Mouse (Mus musculus) heart, adult 2 months (tissue): ENCODE measurements around the gene Adgrl4. TPM values are rescaled to one million over a fixed set of nuclear protein-coding genes. Genes with fewer than 3 reads are reported as not detected.

Experiments used
- DNase-seq, 2 experiments: peaks; one replicate each; pipeline ENCODE4 v3.0.0; 2021
- H3K27ac ChIP-seq: fragments of 200-600 bp; 2 replicates; pipeline ENCODE4 v1.8.1; 2022
- H3K27me3 ChIP-seq: fragments of 200-500 bp; 2 replicates; pipeline ENCODE4 v1.6.1; 2012; ENCODE audit warnings: mild to moderate bottlenecking, low read length, inconsistent platforms, mixed read lengths; ENCODE audit not compliant: control insufficient read depth, insufficient read depth
- H3K36me3 ChIP-seq: fragments of 200-500 bp; 2 replicates; pipeline ENCODE4 v1.6.1; 2012; ENCODE audit warnings: low read length, inconsistent platforms; ENCODE audit not compliant: control insufficient read depth, insufficient read depth
- H3K4me1 ChIP-seq: fragments of 200-500 bp; 2 replicates; pipeline ENCODE4 v1.6.1; 2011; ENCODE audit warnings: low read length; ENCODE audit not compliant: control insufficient read depth, insufficient read depth
- H3K4me3 ChIP-seq: fragments of 200-600 bp; 2 replicates; pipeline ENCODE4 v1.8.1; 2022
- H3K79me2 ChIP-seq: fragments of 200-500 bp; replicated peaks from 2 replicates; pipeline ENCODE4 v1.6.1; 2012; ENCODE audit warnings: mild to moderate bottlenecking, inconsistent platforms, low read length, moderate library complexity, mixed read lengths; ENCODE audit not compliant: control insufficient read depth, insufficient read depth
- H3K9ac ChIP-seq: fragments of 200-500 bp; 2 replicates; pipeline ENCODE4 v1.6.1; 2012; ENCODE audit warnings: low read depth, mild to moderate bottlenecking, control low read depth, inconsistent platforms, low read length, mixed read lengths
- CTCF ChIP-seq: fragments of 200-600 bp; IDR thresholded peaks from 2 replicates; pipeline ENCODE4 v1.8.1; 2022; ENCODE audit warnings: antibody characterized with exemption, mild to moderate bottlenecking, moderate library complexity
- EP300 ChIP-seq: fragments of 200-500 bp; IDR thresholded peaks from 2 replicates; pipeline ENCODE4 v1.6.1; 2011; ENCODE audit warnings: low read depth, low read length, control low read depth; ENCODE audit not compliant: insufficient read depth
- POLR2A ChIP-seq: fragments of 200-500 bp; IDR thresholded peaks from 2 replicates; pipeline ENCODE4 v1.6.1; 2011; ENCODE audit warnings: mild to moderate bottlenecking, low read depth, low read length, control low read depth; ENCODE audit not compliant: insufficient read depth
- WGBS: fragments of 180-500 bp; shearing (Covaris S2); methylation state at CpG from one replicate; pipeline ENCODE4 v1.1.7; 2018; 5-methylcytosine and 5-hydroxymethylcytosine counted together
- intact Hi-C: fragments of 180-260 bp; cut with DNase I; formaldehyde crosslinking; loops from one replicate; pipeline ENCODE4 v1.15.1; 2025
- polyA plus RNA-seq: library from polyadenylated mRNA; depleted of rRNA; stranded (reverse); fragments of >200 nt; gene quantifications from 2 replicates; pipeline ENCODE4 v1.2.3, GENCODE M21; 2012
- total RNA-seq, 2 experiments: library from RNA; stranded (reverse); gene quantifications; 2 replicates each; pipeline ENCODE4 v1.2.3; 2021

The Adgrl4 gene
- total and polyA plus RNA-seq, 3 experiments: 23.9 to 77.3 (median 69.0) TPM

- TF ChIP-seq POLR2A (no peak), EP300 (no peak), CTCF (no peak)
- DNase-seq: no peak
- no peak overlapping the region for H3K4me3 ChIP-seq
- H3K27me3 ChIP-seq: no peaks in the 10 kb centered on the region
- no peak overlapping the region for H3K9ac ChIP-seq
- 80% methylated on average over 3 of the region's 3 CpGs for WGBS
- no peaks in the 10 kb centered on the region for H3K36me3 ChIP-seq
- intact Hi-C loops: no loop called here
- no peaks in the 10 kb centered on the region for H3K4me1 ChIP-seq
- no peak overlapping the region for H3K27ac ChIP-seq
- no peaks in the 10 kb centered on the region for H3K79me2 ChIP-seq
Measured at GRCm38 (mm10) chr3:151576155-151576554, 138.5 kb downstream of the Adgrl4 start.

- Histone ChIP-seq H3K79me2 (no peaks in the 10 kb centered on the region), H3K9ac (no peak overlapping the region), H3K36me3 (no peaks in the 10 kb centered on the region), H3K4me3 (no peak overlapping the region), H3K4me1 (no peaks in the 10 kb centered on the region), H3K27me3 (no peaks in the 10 kb centered on the region), H3K27ac (no peak overlapping the region)
- TF ChIP-seq EP300: no peak
- no peak for TF ChIP-seq CTCF
- no peak for TF ChIP-seq POLR2A
- intact Hi-C loops: no loop called here
- no peak for DNase-seq
Measured at GRCm38 (mm10) chr3:151591904-151592303, 154.2 kb downstream of the Adgrl4 start.
